Mouse (Mus musculus) brain, embryonic 14.5 days (tissue): ENCODE measurements around the gene Aldh2. TPM values are rescaled to one million over a fixed set of nuclear protein-coding genes. Genes with fewer than 3 reads are reported as not detected.

Source experiments
- DNase-seq: peaks from one replicate; pipeline ENCODE4 v3.0.0-alpha.2; 2011; ENCODE audit warnings: low read depth
- CTCF ChIP-seq: fragments of 200-500 bp; IDR thresholded peaks from 2 replicates; pipeline ENCODE4 v1.5.1; 2012; ENCODE audit warnings: inconsistent platforms, mild to moderate bottlenecking, moderate library complexity, borderline replicate concordance; ENCODE audit not compliant: insufficient read depth, insufficient read length; ENCODE audit errors: extremely low read depth
- POLR2A ChIP-seq: fragments of 200-500 bp; IDR thresholded peaks from 2 replicates; pipeline ENCODE4 v1.6.1; 2012; ENCODE audit warnings: mild to moderate bottlenecking, inconsistent platforms, borderline replicate concordance; ENCODE audit not compliant: poor library complexity, insufficient read depth, insufficient read length, severe bottlenecking; ENCODE audit errors: extremely low read depth
- polyA plus RNA-seq: library from polyadenylated mRNA; depleted of rRNA; stranded (reverse); fragments of >200 nt; gene quantifications from 2 replicates; pipeline ENCODE4 v1.2.3, GENCODE M21; 2012

The Aldh2 gene
- polyA plus RNA-seq, 1 experiment: 141 TPM

DNA sequence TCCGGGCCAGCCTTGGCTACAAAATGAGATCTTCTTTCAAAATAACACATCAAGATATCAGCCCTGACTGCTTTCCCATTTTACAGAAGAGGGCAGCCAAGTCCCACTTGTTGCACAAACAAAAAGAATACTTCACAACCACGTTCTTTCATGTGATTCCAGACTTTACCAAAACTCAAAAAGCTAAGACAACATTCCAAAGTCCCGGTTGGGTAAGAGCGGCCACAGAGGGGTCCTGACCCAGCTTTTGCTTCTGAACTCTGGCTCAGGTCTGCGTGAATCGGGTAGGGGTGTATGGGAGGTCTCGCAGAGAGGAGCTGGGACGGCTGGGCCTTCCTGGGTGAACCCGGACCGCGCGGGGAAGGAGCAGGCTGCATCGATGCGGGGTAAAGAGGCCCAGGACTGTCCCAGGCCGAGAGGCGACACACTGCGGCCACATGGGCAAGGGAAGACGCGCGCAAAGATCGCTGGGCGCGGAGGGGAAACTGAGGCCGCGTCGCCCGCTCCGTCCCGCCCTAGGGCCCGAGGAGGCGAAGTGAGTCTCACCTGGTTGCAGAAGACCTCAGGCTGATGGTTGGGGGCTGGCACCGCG lies 712 bp downstream of the Aldh2 start:
- DNase-seq: no peak
- no peak for TF ChIP-seq POLR2A
- TF ChIP-seq CTCF: no peak

- no peak for DNase-seq
- TF ChIP-seq POLR2A (no peak), CTCF (no peak)
Measured at GRCm38 (mm10) chr5:121592064-121592815, 1.4 kb downstream of the Aldh2 start.

DNA sequence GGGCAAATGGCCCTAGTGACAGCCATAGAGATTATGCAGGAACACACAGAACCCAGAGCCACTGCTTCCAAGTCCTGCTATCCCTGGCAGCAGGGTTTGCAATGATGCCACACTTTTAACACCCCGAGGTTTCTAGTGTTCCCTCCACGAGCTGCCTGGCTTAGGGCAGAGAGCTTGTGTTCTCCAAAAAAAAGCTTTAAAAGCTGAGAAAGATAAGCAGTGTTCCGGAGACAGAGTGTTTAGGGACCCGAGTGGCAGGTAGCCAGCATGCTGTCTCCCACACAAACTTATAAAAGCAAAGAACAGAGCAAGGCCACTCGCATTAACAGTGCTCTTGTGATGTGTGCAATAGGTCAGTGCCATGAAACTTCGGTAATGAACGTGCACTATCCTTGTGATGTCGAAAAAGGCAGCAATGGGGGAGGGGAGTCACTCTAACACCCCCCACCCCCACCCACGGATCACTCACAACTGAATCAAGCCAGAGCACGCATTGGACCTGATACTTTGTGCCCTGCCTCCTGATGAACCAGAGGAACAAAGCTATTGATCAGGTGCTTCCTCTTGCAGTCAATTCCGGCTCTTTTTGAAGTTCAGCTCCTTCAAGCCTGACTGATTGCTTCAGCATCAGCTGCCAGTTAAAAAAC lies 2.1 kb downstream of the Aldh2 start:
- DNase-seq: no peak
- TF ChIP-seq POLR2A (no peak), CTCF (no peak)

DNA sequence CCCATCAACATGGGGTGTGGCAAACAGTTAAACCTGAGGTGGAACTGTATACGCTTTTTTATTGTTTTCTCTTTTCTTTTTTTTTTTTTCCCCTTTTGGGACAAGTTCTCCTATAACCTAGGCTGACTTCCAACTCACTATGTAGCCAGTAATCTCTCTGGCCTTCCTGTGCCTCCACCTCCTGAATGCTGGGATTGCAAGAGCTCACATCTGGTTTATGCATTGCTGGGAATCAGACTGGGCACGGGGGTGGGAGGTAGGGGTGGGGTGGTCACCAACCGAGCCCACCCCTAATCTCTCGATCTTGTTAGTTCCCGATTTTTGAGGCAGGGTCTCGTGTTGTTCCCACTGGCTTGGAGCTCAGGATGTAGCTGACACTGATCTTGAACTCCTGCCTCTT lies 3.7 kb downstream of the Aldh2 start:
- TF ChIP-seq POLR2A: no peak
- no peak for TF ChIP-seq CTCF
- DNase-seq: no peak

- TF ChIP-seq CTCF: no peak
- TF ChIP-seq POLR2A: no peak
- no peak for DNase-seq
Measured at GRCm38 (mm10) chr5:121586400-121587039, 7.1 kb downstream of the Aldh2 start.

DNA sequence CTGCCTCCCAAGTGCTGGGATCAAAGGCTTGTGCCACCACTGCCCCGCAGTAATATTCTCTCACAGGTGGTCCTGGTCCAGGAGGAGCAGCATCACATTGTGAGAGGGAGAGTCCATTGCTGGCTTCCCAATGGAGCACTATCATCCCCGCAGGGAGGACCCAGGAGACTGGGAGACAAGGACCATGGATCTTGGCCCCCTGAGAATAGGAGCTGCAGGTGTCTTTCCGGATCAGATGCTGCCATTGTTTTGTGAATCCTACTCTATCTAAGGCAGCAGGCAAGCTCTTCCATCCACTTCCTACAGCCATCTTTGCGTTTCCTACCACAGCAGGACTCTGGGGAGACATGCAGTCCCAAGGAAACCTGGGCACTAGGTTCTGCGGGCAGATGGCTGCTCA lies 7.9 kb downstream of the Aldh2 start:
- DNase-seq: no peak
- no peak for TF ChIP-seq POLR2A
- no peak for TF ChIP-seq CTCF

DNA sequence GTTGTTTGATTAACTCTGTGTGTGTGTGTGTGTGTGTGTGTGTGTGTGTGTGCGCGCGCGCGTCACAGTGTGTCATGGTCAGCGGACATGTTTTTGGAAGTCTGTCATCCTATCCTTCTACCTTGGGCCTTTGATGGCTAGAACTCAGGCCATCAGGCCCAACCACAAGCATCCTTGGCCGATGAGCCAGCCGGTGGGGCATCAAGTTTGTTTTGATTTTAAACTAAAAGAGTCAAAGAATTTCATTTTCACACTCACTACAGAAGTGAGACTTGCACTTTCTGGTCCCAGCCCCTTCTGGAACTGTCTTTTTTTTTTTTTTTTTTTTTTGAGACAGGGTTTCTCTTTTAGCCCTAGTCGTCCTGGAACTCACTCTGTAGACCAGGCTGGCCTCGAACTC lies 8.6 kb downstream of the Aldh2 start:
- no peak for DNase-seq
- TF ChIP-seq POLR2A (no peak), CTCF (no peak)

DNA sequence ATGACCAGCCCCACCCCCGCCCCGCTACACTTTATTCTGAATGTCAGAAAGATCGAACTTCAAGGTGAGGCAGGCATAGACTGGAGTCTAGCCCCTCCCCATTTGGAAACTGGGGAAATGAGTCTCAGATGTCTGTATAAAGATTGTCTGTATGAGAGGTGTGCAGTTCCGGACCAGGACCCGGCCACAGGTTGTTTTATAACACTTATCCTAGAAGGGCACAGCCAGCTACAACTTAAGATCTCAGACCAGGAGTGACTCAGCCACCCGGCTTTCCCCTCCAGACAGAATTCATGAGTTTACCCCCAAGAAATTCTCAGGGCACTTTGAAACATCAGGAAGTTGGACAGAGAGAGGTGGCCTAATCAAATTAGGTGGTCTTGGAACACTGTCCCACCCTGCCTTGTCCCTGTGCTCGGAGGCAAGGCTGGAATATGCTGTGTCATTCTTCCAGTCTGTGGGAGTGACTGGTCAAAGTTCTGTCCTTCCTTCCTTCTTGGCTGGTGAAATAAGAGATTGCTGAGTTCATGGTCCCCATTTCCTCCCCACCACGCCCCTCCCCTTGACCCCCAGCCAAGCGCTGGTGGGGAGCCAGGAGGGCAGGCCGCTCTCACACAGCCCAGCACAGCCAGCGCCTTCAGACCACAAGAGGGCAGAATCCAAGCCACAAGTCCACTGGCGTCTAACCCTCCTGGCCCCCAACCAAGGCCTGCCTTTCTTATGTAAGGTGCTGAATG lies 9.7 kb downstream of the Aldh2 start:
- DNase-seq: peak; percentile 49

DNA sequence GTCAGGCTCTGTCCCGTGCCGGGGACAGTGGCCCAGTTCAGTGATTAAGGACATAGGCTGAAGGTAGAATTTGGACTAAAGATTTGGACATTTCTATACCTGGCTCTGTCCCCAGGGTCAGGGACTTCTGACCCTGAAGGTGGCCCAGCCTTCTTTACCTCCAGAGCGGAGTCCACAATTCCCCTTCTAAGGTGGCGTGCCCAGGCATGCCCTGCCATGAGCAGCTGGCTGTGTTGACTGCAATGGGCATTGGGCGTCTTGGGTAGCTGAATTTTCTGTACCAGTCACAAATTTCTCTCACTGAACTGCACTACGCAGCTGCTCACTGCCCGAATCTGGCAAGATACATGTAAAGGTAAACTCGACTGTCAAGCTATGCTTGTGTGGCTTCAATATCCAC lies 11.7 kb downstream of the Aldh2 start:
- no peak for DNase-seq
- TF ChIP-seq CTCF (no peak), POLR2A (no peak)

More for the DNA sequence above, 9.7 kb downstream of the Aldh2 start:
- peak; percentile 41; the same call in 1 of the 2 replicates for TF ChIP-seq CTCF
- TF ChIP-seq POLR2A: no peak

DNA sequence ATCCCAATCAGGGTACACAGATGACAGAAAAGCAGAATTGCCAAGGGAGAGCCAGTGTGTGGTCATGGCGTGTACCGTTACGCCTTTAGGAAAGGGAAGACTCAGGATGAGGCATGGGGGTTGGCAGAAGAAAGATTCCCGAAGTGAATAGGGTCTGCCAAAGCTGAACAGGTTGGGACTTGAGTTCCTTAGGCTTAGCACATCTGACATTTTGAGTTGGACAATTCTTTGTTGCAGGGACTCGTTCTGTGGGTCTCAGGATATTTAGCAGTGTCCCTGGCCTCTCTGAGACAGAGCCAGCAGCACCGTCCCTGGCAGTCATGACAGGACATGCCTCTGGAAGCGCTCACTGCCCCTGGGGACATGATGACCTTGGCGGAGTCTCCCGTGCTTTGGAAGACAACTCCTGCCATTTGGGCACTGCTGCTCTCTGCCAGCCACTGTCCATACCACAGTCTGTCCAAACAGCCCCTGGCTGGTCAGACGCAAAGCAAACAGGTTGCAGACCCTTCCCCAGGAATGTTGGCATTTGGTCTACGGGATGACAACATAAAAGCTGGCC lies 16.6 kb downstream of the Aldh2 start:
- TF ChIP-seq POLR2A (no peak), CTCF (no peak)

DNA sequence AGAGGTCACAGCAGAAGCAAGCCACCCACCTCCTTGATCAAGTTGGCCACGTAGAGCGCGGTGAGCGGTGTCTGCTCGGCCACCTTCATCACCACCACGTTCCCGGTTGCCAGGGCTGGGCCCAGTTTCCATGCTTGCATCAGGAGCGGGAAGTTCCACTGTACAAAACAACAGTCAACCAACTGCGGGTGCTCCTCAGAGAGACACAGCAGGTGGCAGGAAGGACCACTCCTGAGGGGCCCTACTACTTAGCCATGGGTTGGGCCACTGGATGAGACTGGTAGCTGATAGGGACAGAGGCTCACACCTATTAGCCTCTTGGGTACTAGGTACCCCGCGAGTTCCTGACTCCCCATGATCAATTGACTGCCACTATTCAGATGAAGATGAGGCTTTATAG lies 17.8 kb downstream of the Aldh2 start:
- DNase-seq: no peak
- TF ChIP-seq CTCF (no peak), POLR2A (no peak)

More for the DNA sequence above, 16.6 kb downstream of the Aldh2 start:
- no peak for DNase-seq

DNA sequence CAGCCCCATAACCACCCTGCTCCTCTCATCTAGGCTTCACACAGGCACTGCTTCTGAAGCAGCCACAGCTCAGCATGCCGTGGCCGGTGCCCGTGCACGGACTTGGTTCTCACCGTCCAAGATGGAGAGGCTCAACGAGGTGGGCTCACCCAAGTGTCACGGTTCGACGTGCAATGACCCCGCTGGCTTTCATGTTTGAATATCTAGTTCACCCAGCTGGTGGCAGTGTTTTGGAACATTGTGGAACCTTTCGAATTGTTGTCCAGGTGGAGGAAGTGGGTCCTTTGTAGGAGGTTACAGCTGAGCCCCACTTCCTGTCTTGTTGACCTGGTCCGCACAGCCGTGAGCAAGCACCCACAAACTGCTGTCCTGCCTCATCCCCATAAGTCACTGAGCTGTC lies 19.5 kb downstream of the Aldh2 start:
- no peak for TF ChIP-seq POLR2A
- TF ChIP-seq CTCF: no peak
- DNase-seq: no peak
